In the genomic region with DNA sequence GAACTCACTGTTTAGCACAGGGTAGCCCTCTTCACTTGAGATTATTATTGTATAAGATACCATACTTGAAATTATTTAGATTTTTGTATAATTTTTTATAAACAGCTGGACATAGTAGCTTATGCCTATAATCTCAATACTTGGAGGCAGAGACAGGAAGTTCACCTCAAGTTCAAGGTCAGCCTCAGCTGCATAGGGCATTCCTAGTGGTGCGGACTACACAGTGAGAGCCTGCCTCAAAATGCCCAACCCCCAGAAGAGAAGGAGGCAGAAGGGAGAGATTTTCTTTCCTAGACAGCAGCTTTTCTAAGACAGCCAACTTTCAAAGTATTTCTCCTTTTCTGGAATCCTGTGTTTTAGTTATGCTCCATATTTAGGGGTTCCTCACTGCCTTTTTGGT, we compare ENCODE assay signal across 19 mouse cellular contexts. TPM values are rescaled to one million over a fixed set of nuclear protein-coding genes. Genes with fewer than 3 reads are reported as not detected.
DNase-seq lines count a peak whose midpoint lies in the region; TF ChIP-seq lines count a peak whose summit lies in the region.
"Had no signal": no experiment of that assay in that cellular context is flagged by ENCODE, and none has a peak within 500 bp of the region (broad histone marks: within the 10 kb centered on the region; RNA-seq: fewer than 3 reads in every experiment).

No protein-coding gene starts in this region.

- H3K9ac ChIP-seq in MEL (ENCODE audit: control insufficient read depth, low read depth, low read length, poor library complexity, severe bottlenecking): peak overlapping the region; percentile 42
- H3K9ac ChIP-seq: embryonic facial prominence, embryonic 15.5 days; forebrain, embryonic 15.5 days; heart, embryonic 12.5 days; hindbrain, embryonic 15.5 days had no signal

- no peak for TF ChIP-seq RAD21 in MEL (IDR thresholded peaks at IDR 0.05; ENCODE audit: low read depth, low read length)

- H3K27ac ChIP-seq in MEL (ENCODE audit: control insufficient read depth, low read depth, low read length): no peak overlapping the region
- H3K27ac ChIP-seq in bone marrow macrophage, adult 2 months (ENCODE audit: insufficient read depth, low read depth, low read length): peak overlapping the region; percentile 52
- H3K27ac ChIP-seq in cerebellum, adult 2 months (ENCODE audit: insufficient read depth, low read length): no peak overlapping the region
- H3K27ac ChIP-seq: embryonic facial prominence, embryonic 15.5 days; forebrain, embryonic 10.5 days; forebrain, embryonic 15.5 days; hindbrain, embryonic 15.5 days had no signal

- TF ChIP-seq POLR2A in MEL (IDR thresholded peaks at IDR 0.05; ENCODE audit: control insufficient read depth in 1 of 2, insufficient read depth in 1 of 2, low read depth in 1 of 2, low read length in 2 of 2, poor library complexity in 1 of 2): no peak
- TF ChIP-seq POLR2A in bone marrow macrophage, adult 2 months (IDR thresholded peaks at IDR 0.05; ENCODE audit: borderline replicate concordance, low read depth, low read length): no peak
- TF ChIP-seq POLR2A in cerebellum, adult 2 months (IDR thresholded peaks at IDR 0.05; ENCODE audit: borderline replicate concordance, insufficient read depth, low read length): no peak

- peak; percentile 77 for DNase-seq in ES-CJ7 (ENCODE audit: low read depth, low spot score)
- no peak for DNase-seq in MEL (ENCODE audit: low read depth, low spot score)
- no peak for DNase-seq in cerebellum, adult 2 months
- no peak for DNase-seq in lung, postnatal 4 days
- no peak for DNase-seq in spleen, adult 18-20 months
- DNase-seq: adrenal gland, postnatal 10 days; B cell, adult 2 months; cerebellum, adult 18-20 months; cerebellum, postnatal 14 days; embryo, embryonic 11 days; gastrocnemius, postnatal 14 days; heart, postnatal 36 days had no signal

- H3K9me3 ChIP-seq in MEL (replicated peaks; ENCODE audit: insufficient read depth, low read length): no peaks in the 10 kb centered on the region
- H3K9me3 ChIP-seq: embryonic facial prominence, embryonic 15.5 days; forebrain, embryonic 10.5 days; forebrain, embryonic 15.5 days; heart, embryonic 12.5 days; hindbrain, embryonic 15.5 days had no signal

- no peak for TF ChIP-seq CTCF in MEL (IDR thresholded peaks at IDR 0.05 in 2 of 3, conservative IDR thresholded peaks at IDR 0.05 in 1 of 3; ENCODE audit: control insufficient read depth in 1 of 3, insufficient read depth in 1 of 3, low read depth in 2 of 3, low read length in 3 of 3, poor library complexity in 1 of 3, severe bottlenecking in 1 of 3)
- no peak for TF ChIP-seq CTCF in bone marrow macrophage, adult 2 months (IDR thresholded peaks at IDR 0.05; ENCODE audit: low read depth, low read length)
- no peak for TF ChIP-seq CTCF in cerebellum, adult 2 months (IDR thresholded peaks at IDR 0.05; ENCODE audit: borderline replicate concordance, insufficient read depth, low read depth, low read length)

- H3K4me3 ChIP-seq in MEL (ENCODE audit: control insufficient read depth in 1 of 2, insufficient read depth in 1 of 2, low read depth in 2 of 2, low read length in 2 of 2): peak overlapping the region; percentile 1 to 42; a peak in 2 of 4 replicates
- H3K4me3 ChIP-seq in bone marrow macrophage, adult 2 months (ENCODE audit: insufficient read depth, low read length): no peak overlapping the region
- no peak overlapping the region for H3K4me3 ChIP-seq in cerebellum, adult 2 months (replicated peaks; ENCODE audit: insufficient read depth, low read depth, low read length)
- H3K4me3 ChIP-seq: embryonic facial prominence, embryonic 15.5 days; erythroblast, embryonic 14.5 days; forebrain, embryonic 10.5 days; forebrain, embryonic 15.5 days; heart, embryonic 12.5 days; hindbrain, embryonic 15.5 days had no signal

- H3K27me3 ChIP-seq in MEL (ENCODE audit: control insufficient read depth in 1 of 2, insufficient read depth in 2 of 2, low read length in 2 of 2): no peaks in the 10 kb centered on the region
- no peaks in the 10 kb centered on the region for H3K27me3 ChIP-seq in cerebellum, adult 2 months (ENCODE audit: control insufficient read depth, insufficient read depth, low read length)
- H3K27me3 ChIP-seq: embryonic facial prominence, embryonic 15.5 days; forebrain, embryonic 15.5 days; hindbrain, embryonic 15.5 days had no signal

- TF ChIP-seq EP300 in MEL (IDR thresholded peaks at IDR 0.05; ENCODE audit: low read depth in 1 of 2, low read length in 2 of 2): no peak

- H3K36me3 ChIP-seq in MEL (ENCODE audit: control insufficient read depth in 1 of 2, insufficient read depth in 2 of 2, low read length in 2 of 2): peaks cover 0 to 8% of the 10 kb centered on the region in 2 experiments; a peak in 2 of 4 replicates
- H3K36me3 ChIP-seq: embryonic facial prominence, embryonic 15.5 days; forebrain, embryonic 10.5 days; forebrain, embryonic 15.5 days; heart, embryonic 12.5 days; hindbrain, embryonic 15.5 days had no signal

- H3K4me1 ChIP-seq in MEL (ENCODE audit: control insufficient read depth in 1 of 2, insufficient read depth in 2 of 2, low read length in 2 of 2): peaks cover 2 to 6% of the 10 kb centered on the region in 2 experiments
- H3K4me1 ChIP-seq in bone marrow macrophage, adult 2 months (ENCODE audit: control insufficient read depth, insufficient read depth, low read length): peaks cover 13% of the 10 kb centered on the region
- H3K4me1 ChIP-seq in cerebellum, adult 2 months (ENCODE audit: control insufficient read depth, insufficient read depth, low read length): no peaks in the 10 kb centered on the region
- H3K4me1 ChIP-seq: embryonic facial prominence, embryonic 15.5 days; forebrain, embryonic 10.5 days; forebrain, embryonic 15.5 days; hindbrain, embryonic 15.5 days had no signal

- 92% methylated on average over 1 of the region's 1 CpGs for WGBS in cerebellum, adult 2 months

- H3K79me2 ChIP-seq in MEL (ENCODE audit: control insufficient read depth, insufficient read depth, low read length, poor library complexity): no peaks in the 10 kb centered on the region

TF ChIP-seq in MEL, 35 proteins besides CTCF, POLR2A, EP300 and RAD21:
- no peak for TF ChIP-seq KAT2A (conservative IDR thresholded peaks at IDR 0.05; ENCODE audit: low read depth, low read length)

RNA-seq across cellular contexts. Expression of gene Camk1, which starts 7.4 kb away (rescaled TPM):
- 5.3 and 7.9 TPM in 2 replicates for total RNA-seq in MEL (2012; rRNA removed)
- polyA plus RNA-seq in MEL (2012; ENCODE audit: insufficient read depth in 1 of 2, insufficient read length in 2 of 2, low read depth in 1 of 2, low replicate concordance in 2 of 2, missing spikeins in 1 of 2): 10 to 100 TPM in 1 of 2 experiments, not detected in 1; 13.3 TPM
- 216 and 226 TPM in 2 replicates for polyA plus RNA-seq in bone marrow macrophage, adult 2 months (2012; ENCODE audit: insufficient read depth, insufficient read length, missing spikeins)
- 93.0 and 94.8 TPM in 2 replicates for polyA plus RNA-seq in cerebellum, adult 2 months (2012; rRNA removed)

RNA-seq across cellular contexts. Expression of gene Ogg1, which starts 24.4 kb away (rescaled TPM):
- total RNA-seq in MEL (2012; rRNA removed): 8.7 and 9.2 TPM in 2 replicates
- polyA plus RNA-seq in MEL (2012; ENCODE audit: insufficient read depth in 1 of 2, insufficient read length in 2 of 2, low read depth in 1 of 2, low replicate concordance in 2 of 2, missing spikeins in 1 of 2): 10 to 100 TPM in 1 of 2 experiments, not detected in 1; 20.0 TPM
- 14.9 and 15.0 TPM in 2 replicates for polyA plus RNA-seq in bone marrow macrophage, adult 2 months (2012; ENCODE audit: insufficient read depth, insufficient read length, missing spikeins)
- polyA plus RNA-seq in cerebellum, adult 2 months (2012; rRNA removed): 11.0 and 11.6 TPM in 2 replicates

RNA-seq across cellular contexts. Expression of gene Tada3, which starts 26.5 kb away (rescaled TPM):
- total RNA-seq in MEL (2012; rRNA removed): 25.0 and 26.1 TPM in 2 replicates
- polyA plus RNA-seq in MEL (2012; ENCODE audit: insufficient read depth in 1 of 2, insufficient read length in 2 of 2, low read depth in 1 of 2, low replicate concordance in 2 of 2, missing spikeins in 1 of 2): 10 to 100 TPM in 1 of 2 experiments, not detected in 1; 62.2 TPM
- polyA plus RNA-seq in bone marrow macrophage, adult 2 months (2012; ENCODE audit: insufficient read depth, insufficient read length, missing spikeins): 28.6 and 30.2 TPM in 2 replicates
- 48.2 and 49.4 TPM in 2 replicates for polyA plus RNA-seq in cerebellum, adult 2 months (2012; rRNA removed)

RNA-seq across cellular contexts. Expression of gene Arpc4, which starts 26.8 kb away (rescaled TPM):
- 217 and 231 TPM in 2 replicates for total RNA-seq in MEL (2012; rRNA removed)
- 100 to 1,000 TPM in 1 of 2 experiments, not detected in 1; 375 TPM for polyA plus RNA-seq in MEL (2012; ENCODE audit: insufficient read depth in 1 of 2, insufficient read length in 2 of 2, low read depth in 1 of 2, low replicate concordance in 2 of 2, missing spikeins in 1 of 2)
- polyA plus RNA-seq in bone marrow macrophage, adult 2 months (2012; ENCODE audit: insufficient read depth, insufficient read length, missing spikeins): 503 and 507 TPM in 2 replicates
- 137 and 152 TPM in 2 replicates for polyA plus RNA-seq in cerebellum, adult 2 months (2012; rRNA removed)

RNA-seq across cellular contexts. Expression of gene Ttll3, which starts 37.9 kb away (rescaled TPM):
- total RNA-seq in MEL (2012; rRNA removed): 4.1 and 5.7 TPM in 2 replicates
- 10 to 100 TPM in 1 of 2 experiments, not detected in 1; 11.2 TPM for polyA plus RNA-seq in MEL (2012; ENCODE audit: insufficient read depth in 1 of 2, insufficient read length in 2 of 2, low read depth in 1 of 2, low replicate concordance in 2 of 2, missing spikeins in 1 of 2)
- polyA plus RNA-seq in bone marrow macrophage, adult 2 months (2012; ENCODE audit: insufficient read depth, insufficient read length, missing spikeins): 12.2 and 12.5 TPM in 2 replicates
- 52.2 and 62.4 TPM in 2 replicates for polyA plus RNA-seq in cerebellum, adult 2 months (2012; rRNA removed)

Comparison
In these comparisons a context has a peak if more than half of its experiments do, and no peak if none do; other contexts are left out.
1. H3K4me3 ChIP-seq: peak in MEL (2 of 2); none in bone marrow macrophage, adult 2 months (single experiment) and cerebellum, adult 2 months (single experiment).